Mouse (Mus musculus) skeletal muscle tissue, adult 2 months (tissue): ENCODE data around the gene Trub2.

Source experiments
- DNase-seq: peaks from one replicate; pipeline ENCODE4 v3.0.0-alpha.2; 2012; ENCODE audit warnings: low read depth, low spot score

Trub2 gene

DNA sequence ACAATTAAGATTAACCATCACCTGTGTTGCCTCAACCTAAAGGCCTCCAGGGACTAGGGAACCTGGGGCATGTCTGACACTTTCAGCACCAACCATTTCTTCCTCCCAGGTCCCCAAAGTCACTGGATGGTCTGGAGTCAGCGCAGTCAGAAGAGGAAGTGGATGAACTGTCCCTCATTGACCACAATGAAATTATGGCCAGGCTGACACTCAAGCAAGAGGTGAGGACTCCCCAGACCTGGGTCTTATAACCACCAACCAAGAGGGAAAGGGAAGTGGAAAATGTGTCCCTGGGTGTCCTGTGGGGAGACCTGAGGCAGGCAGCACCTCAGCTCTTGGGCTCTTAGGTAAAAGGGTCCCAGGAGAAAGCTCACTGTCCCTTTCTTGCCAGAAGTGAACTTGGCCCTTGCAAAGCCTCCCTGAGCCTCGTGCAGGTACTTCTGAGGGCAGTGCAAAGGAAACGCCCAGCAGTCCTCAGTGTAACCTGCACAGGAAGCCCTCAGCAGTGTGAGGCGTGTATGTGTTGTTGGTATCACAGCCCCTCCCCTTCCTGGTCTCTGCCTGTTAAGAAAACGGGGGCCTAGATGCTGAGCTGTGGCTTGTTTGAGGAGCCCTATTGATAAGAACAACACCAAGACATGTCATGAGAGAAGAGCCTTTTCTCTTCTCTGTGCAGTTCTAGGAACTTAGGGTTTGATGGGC, 63.5 kb downstream of the Trub2 start:
- no peak for DNase-seq

DNA sequence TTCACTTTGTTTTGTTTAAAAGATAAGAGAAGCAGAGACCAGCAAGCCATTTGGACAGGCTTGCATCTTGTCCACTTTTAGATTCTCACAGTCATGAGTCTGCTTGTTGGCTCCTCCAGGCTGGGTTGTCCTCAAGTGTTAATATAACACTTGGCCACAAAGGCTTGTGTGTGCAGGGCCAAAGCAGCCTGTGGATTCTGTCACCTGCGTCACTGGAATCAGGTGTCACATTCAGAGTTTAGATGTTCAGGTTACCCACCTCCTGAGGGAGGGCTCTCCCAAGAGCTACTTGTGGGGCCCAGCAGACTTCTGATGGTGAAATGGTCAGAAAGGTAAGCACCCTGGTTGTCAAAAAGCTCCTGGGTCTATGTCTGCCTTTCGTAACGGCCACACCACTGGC, 65.2 kb downstream of the Trub2 start:
- DNase-seq, result peak; percentile 67

DNA sequence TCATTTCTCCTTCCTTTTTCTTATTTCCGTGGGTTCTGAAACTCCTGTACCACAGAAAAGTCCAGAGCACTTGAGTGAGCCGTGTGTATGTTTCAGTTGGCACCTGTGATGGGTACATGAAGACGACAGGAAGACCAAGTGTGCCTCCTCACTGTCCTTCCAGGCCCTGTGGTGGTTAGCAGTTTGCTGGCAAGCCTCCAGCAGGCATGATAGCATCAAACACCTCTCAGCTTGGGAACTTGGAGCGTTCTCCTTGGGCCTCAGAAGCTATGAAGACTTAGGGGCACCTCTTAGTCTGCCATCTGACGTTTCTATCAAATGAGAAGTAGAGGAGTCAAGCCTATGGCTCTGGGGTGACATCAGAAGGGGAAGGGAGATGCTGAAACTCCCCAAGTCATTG, 69.7 kb downstream of the Trub2 start:
- no peak for DNase-seq

DNA sequence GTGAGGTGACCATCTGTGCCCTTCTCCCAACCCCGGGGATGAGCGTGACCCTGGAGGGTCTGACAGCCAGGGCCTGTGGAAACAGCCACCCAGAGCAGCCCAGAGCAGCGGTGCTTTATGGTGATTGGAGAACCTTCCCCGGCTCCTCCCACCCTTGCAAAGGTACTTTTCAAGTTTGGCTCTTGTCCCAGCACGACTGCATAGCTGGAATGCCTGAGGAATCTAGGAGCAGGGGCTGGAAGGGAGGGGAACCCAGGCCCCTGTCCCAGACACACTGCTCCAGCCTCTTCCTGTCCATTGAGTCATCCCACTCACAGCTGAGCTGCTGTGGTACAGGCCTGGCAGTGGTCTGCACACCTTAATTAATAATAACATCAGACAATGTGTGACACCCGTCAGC, 71.6 kb downstream of the Trub2 start:
- no peak for DNase-seq

DNA sequence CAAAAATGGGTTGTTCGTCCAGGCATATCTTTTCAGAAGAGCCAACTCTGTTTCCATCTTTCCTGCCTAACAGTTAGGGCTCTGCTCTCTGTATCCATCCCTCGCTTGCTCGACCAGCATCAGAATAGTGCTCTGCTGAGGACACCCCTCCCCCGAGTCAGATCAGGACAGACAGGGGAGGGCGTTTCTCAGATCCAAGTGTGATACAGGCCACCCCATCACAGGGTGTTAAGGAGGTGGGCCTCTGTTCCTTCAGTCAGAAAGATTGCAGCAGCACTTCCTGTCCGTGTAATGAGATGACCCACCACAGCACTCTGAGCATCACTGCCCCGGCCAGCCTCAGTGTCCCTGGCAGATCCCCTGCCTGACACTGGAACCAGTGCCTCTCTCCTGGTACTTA, 72.2 kb downstream of the Trub2 start:
- DNase-seq, result no peak

DNA sequence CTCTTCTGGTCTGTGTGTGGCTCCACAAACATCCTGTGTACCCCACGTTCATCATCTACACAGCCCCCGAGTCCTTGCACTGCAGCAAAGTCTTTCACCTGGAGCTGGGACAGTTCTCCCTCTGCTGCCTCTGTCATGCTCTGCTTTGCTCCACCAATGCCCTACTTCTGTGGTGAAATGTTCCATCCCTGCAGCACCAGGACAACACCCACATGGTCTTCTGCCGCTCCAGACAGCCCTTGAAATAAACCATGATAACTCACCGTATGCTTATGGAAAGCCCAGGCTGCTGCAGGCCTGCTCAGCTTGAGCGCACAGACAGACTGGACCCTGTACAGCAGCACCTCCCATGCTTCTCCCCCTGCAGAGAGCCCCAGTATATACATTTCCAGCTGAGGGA, 74.2 kb downstream of the Trub2 start:
- no peak for DNase-seq

DNA sequence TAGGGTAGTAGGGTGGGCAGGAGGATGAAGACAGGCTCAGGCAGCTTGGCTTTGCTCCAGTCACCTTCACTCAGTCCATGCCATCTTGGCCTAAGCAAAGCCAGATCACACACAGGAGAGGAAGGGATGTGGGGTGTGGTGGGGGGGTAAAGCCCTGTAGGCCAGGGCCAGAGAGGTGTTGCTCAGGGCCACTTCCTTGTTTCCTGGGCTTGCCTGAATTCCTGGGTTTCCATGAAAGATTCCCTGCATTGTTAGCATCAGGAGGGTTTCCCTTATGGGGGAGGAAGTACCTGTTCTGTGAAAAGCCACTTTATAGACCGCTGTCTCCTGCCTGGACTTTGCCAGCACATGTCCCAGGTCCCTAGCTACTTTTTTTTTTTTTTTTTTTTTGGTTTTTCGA, 74.8 kb downstream of the Trub2 start:
- no peak for DNase-seq

DNA sequence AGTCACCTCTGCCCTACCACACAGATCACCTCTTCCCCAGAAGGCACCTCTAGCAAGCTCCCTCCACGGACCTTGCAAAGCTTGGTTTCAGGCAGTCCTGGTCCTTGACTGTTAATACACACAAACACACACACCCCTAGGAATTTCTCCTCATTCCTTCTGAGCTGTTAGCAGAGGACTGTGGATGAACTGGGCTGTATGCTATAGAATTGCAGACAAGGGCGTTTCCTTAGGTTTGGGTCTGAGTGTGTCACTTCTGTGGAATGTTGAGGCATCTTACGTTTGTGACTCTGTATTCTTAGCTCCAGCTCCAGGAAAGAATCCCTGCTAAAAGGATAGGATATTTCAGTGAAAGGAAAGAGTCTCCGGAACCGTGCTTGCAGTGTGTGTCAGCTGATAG, 76.4 kb downstream of the Trub2 start:
- DNase-seq, result no peak
